Mouse (Mus musculus) right cerebral cortex, postnatal 14 days (tissue): ENCODE measurements around the gene E4f1.
A peak's percentile ranks its signal among the peaks of the same experiment; 100 is the strongest.
"Not testable (repeated sequence)": the region's sequence is repeated elsewhere in the genome, so short reads cannot be mapped to it uniquely, and the experiment has no call there.

Experiments
- DNase-seq: peaks from one replicate; pipeline ENCODE4 v3.0.0; 2022

The E4f1 gene

DNA sequence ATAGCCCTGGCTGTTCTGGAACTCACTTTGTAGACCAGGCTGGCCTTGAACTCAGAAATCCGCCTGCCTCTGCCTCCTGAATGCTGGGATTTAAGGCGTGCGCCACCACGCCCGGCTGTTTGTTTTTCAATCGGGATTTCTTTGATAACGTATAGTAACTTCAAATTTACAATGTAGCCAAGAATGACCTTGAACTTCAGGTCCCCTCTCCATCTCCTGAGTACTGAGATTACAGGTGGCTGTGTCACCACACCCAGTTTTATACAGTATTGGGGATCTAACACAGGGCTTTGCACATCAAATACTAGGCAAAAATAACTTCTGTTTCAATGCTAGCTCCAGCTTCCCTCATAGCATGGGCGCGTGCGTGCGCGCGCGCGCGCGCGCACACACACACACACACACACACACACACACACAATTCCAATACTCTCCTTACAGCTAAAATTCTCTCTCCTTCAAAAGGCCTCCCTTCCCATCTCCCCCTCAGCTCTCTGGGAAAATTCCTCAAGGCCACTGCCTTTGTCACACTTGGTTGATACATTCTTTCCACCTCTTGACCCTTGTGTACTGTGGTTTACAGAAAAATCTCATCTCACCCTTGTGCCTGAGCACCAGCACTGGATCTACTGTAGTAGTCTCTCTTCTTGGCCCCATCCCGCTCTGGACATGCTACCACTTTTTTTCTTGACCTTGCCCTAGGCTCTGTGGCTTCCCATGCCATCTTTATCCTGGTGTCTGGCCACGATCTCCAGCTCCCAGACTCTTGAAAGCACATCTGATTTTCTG lies 11.1 kb upstream of the E4f1 start:
- DNase-seq: no peak

DNA sequence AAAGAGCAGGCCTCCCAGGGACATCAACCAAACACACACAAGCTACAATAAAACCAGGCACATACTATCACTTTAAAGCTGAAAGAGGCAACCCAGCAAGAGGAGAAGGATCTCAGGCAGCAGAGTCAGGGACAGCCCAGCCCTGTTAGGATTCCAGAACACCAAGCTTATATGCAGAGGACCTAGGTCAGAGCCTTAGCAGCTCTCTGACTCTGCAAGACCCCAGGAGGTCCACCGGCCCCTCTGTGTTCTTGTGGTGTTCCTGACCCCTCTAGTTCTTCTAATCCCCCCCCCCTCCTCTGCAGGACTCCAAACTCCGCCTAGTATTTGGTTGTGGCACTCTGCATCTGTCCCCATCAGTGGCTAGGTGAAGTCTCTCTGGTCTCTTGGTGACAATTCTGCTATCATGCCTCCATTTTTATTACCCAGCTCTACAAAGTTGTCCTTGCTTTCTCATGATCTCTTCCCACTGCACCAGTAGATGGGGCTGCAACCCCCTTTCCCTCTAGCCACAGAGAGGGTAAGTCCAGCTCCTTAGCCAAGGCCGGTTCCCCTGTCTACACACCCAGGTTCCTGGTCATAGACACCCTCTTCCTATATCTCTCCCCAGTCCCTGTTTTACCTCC lies 10.2 kb upstream of the E4f1 start:
- no peak for DNase-seq

DNA sequence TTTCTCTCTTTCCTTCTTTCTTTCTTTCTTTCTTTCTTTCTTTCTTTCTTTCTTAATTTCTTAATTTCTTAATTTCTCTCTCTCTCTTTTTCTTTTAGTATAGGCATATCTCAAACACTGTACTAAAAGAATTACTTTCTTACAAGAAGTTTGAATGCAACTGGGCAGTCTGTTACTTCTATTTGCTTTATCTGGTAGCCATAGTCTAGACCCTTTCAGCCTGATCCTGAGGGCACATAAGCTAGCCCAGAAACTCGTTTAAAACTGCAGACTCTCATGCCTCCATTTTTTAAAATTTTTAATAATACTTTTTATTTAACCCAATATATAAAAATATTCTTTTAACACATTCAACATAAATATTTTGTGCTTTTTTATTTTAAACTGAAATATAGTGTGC lies 9.3 kb upstream of the E4f1 start:
- DNase-seq: no peak

DNA sequence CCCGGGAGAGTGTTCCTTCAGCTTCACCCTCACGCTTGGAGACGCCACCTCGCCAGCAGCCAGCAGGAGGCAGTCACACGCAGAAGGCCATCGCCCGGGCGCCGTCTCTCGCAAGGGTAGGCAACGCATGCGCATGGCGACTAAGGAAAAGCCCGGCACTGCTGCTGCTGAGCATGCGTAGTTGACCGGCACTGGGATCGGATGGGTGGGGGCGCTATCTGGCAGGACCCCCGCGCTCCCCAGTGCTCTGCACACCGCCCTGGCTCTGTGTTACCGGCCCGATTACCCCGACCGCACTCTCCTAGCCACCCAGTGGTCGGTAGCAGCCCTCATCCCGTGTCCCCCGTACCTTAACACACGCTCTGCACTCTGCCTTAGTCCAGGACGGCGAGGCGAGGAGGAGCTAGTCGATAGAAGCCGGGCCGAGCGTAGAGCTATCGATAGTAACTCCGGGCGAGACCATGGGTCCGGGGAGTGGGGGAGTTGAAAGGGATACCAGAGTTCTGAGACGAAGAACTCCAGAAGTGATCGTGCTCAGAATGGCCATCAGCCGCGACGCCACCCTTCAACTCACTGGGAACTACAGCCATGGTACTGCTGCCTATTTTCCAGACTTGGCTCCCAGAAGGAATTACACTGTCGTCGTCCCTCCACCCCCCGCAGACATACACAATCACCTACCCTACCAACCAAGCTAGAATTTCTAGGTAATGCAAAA lies 8.7 kb upstream of the E4f1 start, which contains the start of gene Mlst8:
TSS of gene Mlst8 (minus strand) at position 416 of the 718 bp plus-strand sequence.
- peak; percentile 98 for DNase-seq

DNA sequence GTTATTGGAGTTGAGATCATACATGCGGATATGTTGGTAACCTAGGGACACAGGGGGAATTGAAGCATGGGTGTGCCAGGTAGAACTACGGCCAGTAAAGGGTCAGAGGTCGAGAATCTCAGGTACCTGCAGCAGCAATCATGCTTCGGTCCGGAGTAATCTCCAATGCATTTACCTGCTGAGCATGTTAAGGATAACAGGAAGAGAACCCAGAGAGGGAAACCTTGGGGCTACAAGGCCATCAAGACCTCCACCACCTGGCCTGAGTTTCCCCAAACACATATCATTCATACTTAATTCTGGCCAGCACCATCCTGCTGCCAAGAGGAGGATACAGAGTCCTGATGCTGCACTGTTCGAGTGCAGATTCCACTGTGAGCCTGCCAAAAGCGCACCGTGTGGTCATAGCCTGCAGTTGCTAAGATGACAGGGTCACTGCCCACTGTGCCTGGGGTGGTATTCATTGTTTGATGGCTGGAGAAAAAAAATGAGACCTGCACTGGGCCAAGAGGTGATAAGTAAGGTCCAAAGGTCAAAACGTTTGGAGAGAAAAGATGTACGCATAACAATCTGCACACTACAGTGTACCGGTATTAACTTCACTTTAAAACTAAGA lies 8.0 kb upstream of the E4f1 start:
- no peak for DNase-seq

DNA sequence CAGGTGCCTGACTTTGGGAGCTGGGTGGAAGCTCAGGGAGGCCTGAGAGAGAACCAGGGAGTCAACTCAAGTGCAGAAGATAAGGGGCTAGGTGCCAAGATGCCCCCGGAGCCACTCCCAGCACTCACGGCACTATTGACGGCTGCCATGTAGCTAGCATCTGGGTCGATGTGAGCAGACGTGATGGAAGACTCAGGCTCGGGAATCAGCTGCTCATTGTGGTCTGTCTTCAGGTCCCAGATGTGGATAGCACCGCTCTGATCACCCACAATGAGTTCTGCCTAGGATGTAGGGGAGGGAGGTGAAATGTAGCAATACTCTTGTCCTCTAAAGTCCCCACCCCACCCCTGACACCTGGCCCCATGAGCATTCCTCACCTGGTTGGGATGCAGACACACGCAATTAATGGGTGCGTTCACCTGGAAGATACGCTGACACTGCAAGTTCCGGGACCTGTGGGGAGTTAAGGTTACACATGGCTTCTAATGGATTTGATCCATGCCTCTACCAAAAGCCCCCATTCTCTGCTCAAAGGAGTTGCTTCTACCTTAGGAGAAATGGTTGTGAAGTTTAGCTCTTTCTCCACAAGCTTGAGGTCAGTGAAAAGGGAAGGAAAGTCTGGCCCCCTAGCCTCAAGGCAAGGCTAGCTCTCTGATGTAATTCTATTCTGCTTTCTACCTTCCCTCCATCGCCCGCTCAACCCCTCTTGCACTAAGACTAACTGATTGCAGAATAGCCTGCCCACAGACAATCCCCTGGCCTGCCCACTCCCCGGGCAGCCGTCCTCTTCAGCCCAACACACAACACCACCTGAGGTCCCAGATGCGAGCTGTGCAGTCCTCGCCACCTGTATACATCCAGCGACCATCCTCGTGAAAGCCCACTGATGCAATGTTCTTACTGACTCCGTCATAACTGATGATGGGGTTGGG lies 7.2 kb upstream of the E4f1 start:
- no peak for DNase-seq

GRCm38 (mm10) chr17:24476022-24476776 lies 6.1 kb upstream of the E4f1 start:
- no peak for DNase-seq

DNA sequence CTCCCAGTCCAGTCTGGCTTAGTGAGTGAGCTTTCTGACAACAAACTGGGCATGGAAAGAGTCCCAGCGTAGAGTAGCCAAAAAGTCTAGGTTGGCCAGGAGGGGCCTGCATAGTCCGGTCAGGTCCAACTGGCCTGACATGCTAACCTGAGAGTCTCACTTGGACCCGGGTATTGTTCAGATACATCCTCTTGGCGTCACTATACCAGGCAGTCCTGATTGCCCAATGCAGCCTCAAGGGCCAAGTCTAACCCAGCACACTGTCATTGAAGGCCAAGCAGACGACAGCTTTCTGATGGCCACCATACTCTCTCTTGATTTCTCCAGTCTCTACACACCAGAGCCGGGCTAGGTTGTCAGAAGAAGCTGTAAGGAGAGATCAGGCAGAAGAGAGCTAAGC lies 5.5 kb upstream of the E4f1 start:
- no peak for DNase-seq

- DNase-seq: no peak
These were observed 4.4 kb upstream of the E4f1 start for GRCm38 (mm10) chr17:24474557-24474956.

GRCm38 (mm10) chr17:24473612-24474275 lies 3.6 kb upstream of the E4f1 start, which contains the start of gene Bricd5:
Gene Bricd5, plus strand, starts transcription at chr17:24473884.
- DNase-seq: no peak

- DNase-seq: no peak
These were observed 2.4 kb upstream of the E4f1 start for GRCm38 (mm10) chr17:24472512-24472911.

DNA sequence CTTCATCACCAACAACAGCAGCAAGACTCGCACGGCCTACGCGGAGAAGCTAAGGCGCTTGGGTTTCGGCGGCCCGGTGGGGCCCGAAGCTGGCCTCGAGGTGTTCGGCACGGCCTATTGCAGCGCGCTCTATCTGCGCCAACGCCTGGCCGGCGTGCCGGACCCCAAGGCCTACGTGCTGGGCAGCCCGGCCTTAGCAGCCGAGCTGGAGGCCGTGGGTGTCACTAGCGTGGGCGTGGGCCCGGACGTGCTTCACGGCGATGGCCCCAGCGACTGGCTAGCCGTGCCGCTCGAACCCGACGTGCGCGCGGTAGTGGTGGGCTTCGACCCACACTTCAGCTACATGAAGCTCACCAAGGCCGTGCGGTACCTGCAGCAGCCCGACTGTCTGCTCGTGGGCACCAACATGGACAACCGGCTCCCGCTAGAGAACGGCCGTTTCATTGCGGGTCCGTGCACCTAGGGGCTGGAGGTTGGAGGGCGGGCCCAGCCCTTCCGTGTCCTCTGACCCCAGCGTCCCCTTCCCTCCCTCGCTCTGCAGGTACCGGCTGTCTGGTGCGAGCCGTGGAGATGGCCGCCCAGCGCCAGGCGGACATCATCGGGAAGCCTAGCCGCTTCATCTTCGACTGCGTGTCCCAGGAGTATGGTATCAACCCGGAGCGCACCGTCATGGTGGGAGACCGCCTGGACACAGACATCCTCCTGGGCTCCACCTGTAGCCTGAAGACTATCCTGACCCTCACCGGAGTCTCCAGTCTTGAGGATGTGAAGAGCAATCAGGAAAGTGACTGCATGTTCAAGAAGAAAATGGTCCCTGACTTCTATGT lies 801 bp upstream of the E4f1 start:
- peak; percentile 56 for DNase-seq

DNA sequence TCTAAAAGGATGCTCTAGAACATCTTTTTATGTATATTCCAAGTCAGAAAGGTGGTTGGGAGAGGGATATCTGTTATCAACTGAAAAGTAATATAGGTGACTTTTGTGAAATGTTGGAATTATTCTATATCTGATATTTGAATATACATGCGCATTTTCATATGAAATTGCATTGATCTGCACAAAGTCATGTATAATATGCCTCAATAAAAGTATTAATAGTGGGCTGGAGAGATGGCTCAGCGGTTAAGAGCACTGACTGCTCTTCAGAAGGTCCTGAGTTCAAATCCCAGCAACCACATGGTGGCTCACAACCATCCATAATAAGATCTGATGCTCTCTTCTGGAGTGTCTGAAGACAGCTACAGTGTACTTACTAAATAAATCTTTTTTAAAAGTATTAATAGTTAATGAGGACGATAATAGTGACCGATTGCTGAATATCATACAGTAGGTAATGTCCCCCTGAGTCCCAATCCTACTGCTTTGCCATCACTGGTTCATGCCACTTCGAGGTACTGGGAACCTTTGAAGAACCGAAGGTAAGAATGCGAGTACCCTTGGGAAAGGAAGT lies 690 bp downstream of the E4f1 start:
- DNase-seq: no peak

GRCm38 (mm10) chr17:24468636-24469246 lies 1.4 kb downstream of the E4f1 start:
- DNase-seq: no peak

- no peak for DNase-seq
These were observed 6.6 kb downstream of the E4f1 start for GRCm38 (mm10) chr17:24463374-24464133.

DNA sequence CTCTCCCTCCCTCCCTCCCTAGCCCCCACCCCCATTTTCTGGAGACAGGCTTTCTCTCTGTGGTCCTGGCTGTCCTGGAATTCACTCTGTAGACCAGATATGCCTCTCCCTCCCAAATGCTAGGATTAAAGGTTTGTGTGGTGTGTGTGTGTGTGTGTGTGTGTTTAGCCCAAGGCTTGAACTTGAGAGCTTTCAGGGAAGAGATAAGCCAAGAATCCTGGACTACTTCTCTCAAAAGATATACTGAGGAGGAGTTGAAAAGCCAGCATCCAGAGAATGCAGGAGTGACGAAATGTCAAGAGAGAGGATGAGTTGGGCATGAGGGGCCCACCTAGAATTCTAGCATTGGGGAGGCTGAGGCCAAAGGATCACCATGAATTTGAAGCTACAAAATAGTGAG lies 7.2 kb downstream of the E4f1 start:
- no peak for DNase-seq

- no peak for DNase-seq
These were observed 8.5 kb downstream of the E4f1 start for GRCm38 (mm10) chr17:24461580-24461979.

- DNase-seq: not testable (repeated sequence)
These were observed 14.4 kb downstream of the E4f1 start for GRCm38 (mm10) chr17:24455523-24456206.
